Mouse (Mus musculus): ENCODE data around the gene Atp5l.

GRCm38 (mm10) chr9:44921123-44921468 is 554 bp upstream of the Atp5l start:
- TF ChIP-seq ZC3H11A (IDR thresholded peaks at IDR 0.05; ENCODE audit: borderline replicate concordance, low read depth, low read length): no peak
- no peak for TF ChIP-seq MAFK (IDR thresholded peaks at IDR 0.05; ENCODE audit: insufficient read depth, low read depth, low read length)
- no peak for TF ChIP-seq CHD2 (IDR thresholded peaks at IDR 0.05; ENCODE audit: low read depth, low read length)

Measured in ES-E14 (cell line).